Mouse (Mus musculus) erythroblast, embryonic 14.5 days (primary cell): ENCODE measurements around the gene Sec24a.

Experiments
- GATA1 ChIP-seq: IDR thresholded peaks from 2 replicates; pipeline ENCODE4 v1.6.1; 2012; ENCODE audit warnings: low read length, inconsistent platforms, mixed read lengths
- TAL1 ChIP-seq: IDR thresholded peaks from 3 replicates; pipeline ENCODE4 v1.6.1; 2012; ENCODE audit warnings: low read length, inconsistent platforms, mixed read lengths

GRCm38 (mm10) chr11:51650261-51650660 is 113.2 kb downstream of the Sec24a start:
- TF ChIP-seq GATA1 (no peak), TAL1 (no peak)
